Mouse (Mus musculus): Measurements from ENCODE around the gene Ptprn2. TPM values are rescaled to one million over a fixed set of nuclear protein-coding genes. Genes with fewer than 3 reads are reported as not detected.

Ptprn2 gene
- total and polyA plus RNA-seq, 3 experiments: 0.22 TPM; not detected in 2

DNA sequence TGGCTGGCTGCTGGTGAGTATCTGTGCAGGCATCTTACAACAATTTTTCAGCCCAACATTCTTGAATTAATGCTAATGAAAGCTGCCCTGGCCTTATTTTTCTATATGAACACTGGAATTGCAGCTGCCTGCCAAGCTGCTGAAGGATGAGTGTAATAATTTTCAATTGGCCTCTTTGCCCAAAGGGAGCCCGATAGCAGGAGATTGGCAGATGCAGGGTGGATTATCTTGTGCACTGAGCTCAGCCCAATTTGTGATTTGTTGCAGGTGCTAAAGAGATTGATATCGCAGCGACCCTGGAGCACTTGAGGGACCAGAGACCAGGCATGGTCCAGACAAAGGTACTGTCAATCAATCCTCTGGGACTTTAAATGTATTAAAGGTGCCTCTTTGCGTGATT lies 783.8 kb downstream of the Ptprn2 start:
- ATAC-seq (ENCODE audit: extremely low read depth, insufficient number of reproducible peaks, low FRiP score, poor library complexity, severe bottlenecking): no peak
- TF ChIP-seq CTCF (IDR thresholded peaks at IDR 0.05; ENCODE audit: low read depth, low read length): no peak
- TF ChIP-seq POLR2AphosphoS5 (IDR thresholded peaks at IDR 0.05; ENCODE audit: insufficient replicate concordance, low read depth, low read length): no peak
- TF ChIP-seq GATA2 (IDR thresholded peaks at IDR 0.05; ENCODE audit: borderline replicate concordance, low read depth, low read length): no peak
- TF ChIP-seq GATA1 (IDR thresholded peaks at IDR 0.05; ENCODE audit: borderline replicate concordance, low read length): no peak
- no peak for TF ChIP-seq TAL1 (conservative IDR thresholded peaks at IDR 0.05; ENCODE audit: low read depth, low read length)
- DNase-seq (ENCODE audit: low spot score): no peak
- no peaks in the 10 kb centered on the region for H3K36me3 ChIP-seq (replicated peaks)
- H3K9me3 ChIP-seq (replicated peaks): peaks cover 69% of the 10 kb centered on the region
- H3K4me1 ChIP-seq (ENCODE audit: insufficient read depth, low read depth, low read length): no peaks in the 10 kb centered on the region
- H3K4me3 ChIP-seq (ENCODE audit: low read depth, low read length): no peak overlapping the region
- H3K27me3 ChIP-seq (ENCODE audit: insufficient read depth, low read length): no peaks in the 10 kb centered on the region

- no peaks in the 10 kb centered on the region for H3K4me1 ChIP-seq (ENCODE audit: insufficient read depth, low read depth, low read length)
- DNase-seq (ENCODE audit: low spot score) (no peak), ATAC-seq (ENCODE audit: extremely low read depth, insufficient number of reproducible peaks, low FRiP score, poor library complexity, severe bottlenecking) (no peak)
- H3K9me3 ChIP-seq (replicated peaks): peaks cover 77% of the 10 kb centered on the region
- H3K4me3 ChIP-seq (ENCODE audit: low read depth, low read length): no peak overlapping the region
- TF ChIP-seq GATA2 (IDR thresholded peaks at IDR 0.05; ENCODE audit: borderline replicate concordance, low read depth, low read length): no peak
- H3K36me3 ChIP-seq (replicated peaks): no peaks in the 10 kb centered on the region
- no peaks in the 10 kb centered on the region for H3K27me3 ChIP-seq (ENCODE audit: insufficient read depth, low read length)
Measured at GRCm38 (mm10) chr12:117270199-117270598, 784.7 kb downstream of the Ptprn2 start.

- peaks cover 82% of the 10 kb centered on the region for H3K9me3 ChIP-seq (replicated peaks)
- H3K27me3 ChIP-seq (ENCODE audit: insufficient read depth, low read length): no peaks in the 10 kb centered on the region
- DNase-seq (ENCODE audit: low spot score): no peak
- ATAC-seq (ENCODE audit: extremely low read depth, insufficient number of reproducible peaks, low FRiP score, poor library complexity, severe bottlenecking): no peak
- H3K36me3 ChIP-seq (replicated peaks): no peaks in the 10 kb centered on the region
- no peaks in the 10 kb centered on the region for H3K4me1 ChIP-seq (ENCODE audit: insufficient read depth, low read depth, low read length)
- H3K4me3 ChIP-seq (ENCODE audit: low read depth, low read length): no peak overlapping the region
- no peak for TF ChIP-seq GATA2 (IDR thresholded peaks at IDR 0.05; ENCODE audit: borderline replicate concordance, low read depth, low read length)
- TF ChIP-seq GATA1 (IDR thresholded peaks at IDR 0.05; ENCODE audit: borderline replicate concordance, low read length): no peak
- TF ChIP-seq POLR2AphosphoS5 (IDR thresholded peaks at IDR 0.05; ENCODE audit: insufficient replicate concordance, low read depth, low read length): no peak
- TF ChIP-seq TAL1 (conservative IDR thresholded peaks at IDR 0.05; ENCODE audit: low read depth, low read length): no peak
- no peak for TF ChIP-seq CTCF (IDR thresholded peaks at IDR 0.05; ENCODE audit: low read depth, low read length)
Measured at GRCm38 (mm10) chr12:117273166-117273565, 787.6 kb downstream of the Ptprn2 start.

- DNase-seq (ENCODE audit: low spot score): no peak
- no peak for ATAC-seq (ENCODE audit: extremely low read depth, insufficient number of reproducible peaks, low FRiP score, poor library complexity, severe bottlenecking)
Measured at GRCm38 (mm10) chr12:117274576-117274975, 789.1 kb downstream of the Ptprn2 start.

DNA sequence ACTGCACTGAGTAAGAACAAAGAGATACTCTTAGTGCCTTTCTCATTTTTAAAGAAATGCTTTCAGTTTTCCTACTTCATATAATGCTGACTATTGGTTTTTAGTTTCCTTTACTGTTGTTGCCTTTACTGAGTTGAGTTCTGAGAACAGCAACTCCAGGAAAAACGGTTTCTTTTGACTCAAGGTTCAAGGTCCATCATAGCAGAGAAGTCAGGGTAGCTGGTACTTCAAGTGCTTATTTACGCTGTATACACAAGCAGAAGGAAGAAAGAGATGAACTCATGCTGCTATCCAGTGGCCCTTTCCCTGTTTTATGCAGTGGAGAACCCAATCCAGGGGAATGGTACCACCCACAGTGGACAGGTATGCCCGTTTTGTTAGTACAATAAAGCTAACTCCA lies 795.3 kb downstream of the Ptprn2 start:
- no peaks in the 10 kb centered on the region for H3K36me3 ChIP-seq (replicated peaks)
- no peaks in the 10 kb centered on the region for H3K4me1 ChIP-seq (ENCODE audit: insufficient read depth, low read depth, low read length)
- no peak for ATAC-seq (ENCODE audit: extremely low read depth, insufficient number of reproducible peaks, low FRiP score, poor library complexity, severe bottlenecking)
- H3K27me3 ChIP-seq (ENCODE audit: insufficient read depth, low read length): no peaks in the 10 kb centered on the region
- H3K4me3 ChIP-seq (ENCODE audit: low read depth, low read length): no peak overlapping the region
- no peak for DNase-seq (ENCODE audit: low spot score)
- peaks cover 60% of the 10 kb centered on the region for H3K9me3 ChIP-seq (replicated peaks)
- TF ChIP-seq CTCF (IDR thresholded peaks at IDR 0.05; ENCODE audit: low read depth, low read length): no peak
- no peak for TF ChIP-seq GATA2 (IDR thresholded peaks at IDR 0.05; ENCODE audit: borderline replicate concordance, low read depth, low read length)
- no peak for TF ChIP-seq TAL1 (conservative IDR thresholded peaks at IDR 0.05; ENCODE audit: low read depth, low read length)
- no peak for TF ChIP-seq POLR2AphosphoS5 (IDR thresholded peaks at IDR 0.05; ENCODE audit: insufficient replicate concordance, low read depth, low read length)
- no peak for TF ChIP-seq GATA1 (IDR thresholded peaks at IDR 0.05; ENCODE audit: borderline replicate concordance, low read length)

More at GRCm38 (mm10) chr12:117274576-117274975, 789.1 kb downstream of the Ptprn2 start:
- no peaks in the 10 kb centered on the region for H3K27me3 ChIP-seq (ENCODE audit: insufficient read depth, low read length)
- no peaks in the 10 kb centered on the region for H3K36me3 ChIP-seq (replicated peaks)
- peaks cover 78% of the 10 kb centered on the region for H3K9me3 ChIP-seq (replicated peaks)
- H3K4me1 ChIP-seq (ENCODE audit: insufficient read depth, low read depth, low read length): no peaks in the 10 kb centered on the region
- no peak overlapping the region for H3K4me3 ChIP-seq (ENCODE audit: low read depth, low read length)
- TF ChIP-seq CTCF (IDR thresholded peaks at IDR 0.05; ENCODE audit: low read depth, low read length) (no peak), POLR2AphosphoS5 (IDR thresholded peaks at IDR 0.05; ENCODE audit: insufficient replicate concordance, low read depth, low read length) (no peak), GATA1 (IDR thresholded peaks at IDR 0.05; ENCODE audit: borderline replicate concordance, low read length) (no peak), GATA2 (IDR thresholded peaks at IDR 0.05; ENCODE audit: borderline replicate concordance, low read depth, low read length) (no peak), TAL1 (conservative IDR thresholded peaks at IDR 0.05; ENCODE audit: low read depth, low read length) (no peak)

DNA sequence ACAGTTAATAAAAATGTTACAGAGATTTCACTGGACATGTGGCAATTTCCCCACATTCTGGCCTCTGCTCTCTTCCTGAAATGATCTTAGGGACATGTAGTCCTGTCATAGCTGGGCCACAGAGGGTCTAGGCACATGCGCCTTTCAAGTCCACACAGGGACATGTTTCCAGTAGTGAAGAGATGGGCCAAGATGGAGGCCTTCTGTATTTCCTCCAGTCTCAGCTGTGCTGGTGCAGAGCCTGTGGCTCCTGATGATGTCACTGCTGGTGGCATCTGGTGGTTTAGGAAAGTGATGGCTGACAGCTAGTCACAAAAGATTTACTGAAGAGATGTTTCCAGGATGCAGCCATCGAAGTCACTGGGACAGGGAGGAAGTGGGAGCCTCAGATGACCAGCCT lies 797.1 kb downstream of the Ptprn2 start:
- no peak overlapping the region for H3K4me3 ChIP-seq (ENCODE audit: low read depth, low read length)
- no peak for DNase-seq (ENCODE audit: low spot score)
- no peaks in the 10 kb centered on the region for H3K36me3 ChIP-seq (replicated peaks)
- TF ChIP-seq TAL1 (conservative IDR thresholded peaks at IDR 0.05; ENCODE audit: low read depth, low read length) (no peak), GATA1 (IDR thresholded peaks at IDR 0.05; ENCODE audit: borderline replicate concordance, low read length) (no peak), GATA2 (IDR thresholded peaks at IDR 0.05; ENCODE audit: borderline replicate concordance, low read depth, low read length) (no peak), CTCF (IDR thresholded peaks at IDR 0.05; ENCODE audit: low read depth, low read length) (no peak), POLR2AphosphoS5 (IDR thresholded peaks at IDR 0.05; ENCODE audit: insufficient replicate concordance, low read depth, low read length) (no peak)
- no peak for ATAC-seq (ENCODE audit: extremely low read depth, insufficient number of reproducible peaks, low FRiP score, poor library complexity, severe bottlenecking)
- H3K9me3 ChIP-seq (replicated peaks): peaks cover 52% of the 10 kb centered on the region
- H3K4me1 ChIP-seq (ENCODE audit: insufficient read depth, low read depth, low read length): no peaks in the 10 kb centered on the region
- no peaks in the 10 kb centered on the region for H3K27me3 ChIP-seq (ENCODE audit: insufficient read depth, low read length)

DNA sequence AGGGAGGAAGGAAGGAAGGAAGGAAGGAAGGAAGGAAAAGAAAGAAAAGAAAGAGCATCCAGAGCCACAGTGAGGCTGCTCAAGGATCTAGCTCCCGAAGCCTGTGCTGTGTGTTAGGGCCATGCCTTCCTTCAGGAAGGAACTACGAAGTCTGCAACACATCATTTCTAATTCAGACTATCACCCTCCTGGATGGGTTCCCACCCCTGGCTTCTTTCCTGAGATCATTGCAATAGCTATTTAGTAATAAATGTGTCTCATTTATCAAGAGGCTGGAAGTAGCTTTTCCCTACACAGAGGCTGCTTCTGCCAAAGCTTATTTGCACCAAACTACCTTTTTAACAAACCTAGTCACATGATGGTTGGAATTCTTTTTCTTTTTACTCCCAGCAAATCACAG lies 801.9 kb downstream of the Ptprn2 start:
- TF ChIP-seq CTCF (IDR thresholded peaks at IDR 0.05; ENCODE audit: low read depth, low read length) (no peak), GATA1 (IDR thresholded peaks at IDR 0.05; ENCODE audit: borderline replicate concordance, low read length) (no peak), GATA2 (IDR thresholded peaks at IDR 0.05; ENCODE audit: borderline replicate concordance, low read depth, low read length) (no peak), POLR2AphosphoS5 (IDR thresholded peaks at IDR 0.05; ENCODE audit: insufficient replicate concordance, low read depth, low read length) (no peak), TAL1 (conservative IDR thresholded peaks at IDR 0.05; ENCODE audit: low read depth, low read length) (no peak)
- Histone ChIP-seq H3K4me1 (ENCODE audit: insufficient read depth, low read depth, low read length) (no peaks in the 10 kb centered on the region), H3K4me3 (ENCODE audit: low read depth, low read length) (no peak overlapping the region), H3K27me3 (ENCODE audit: insufficient read depth, low read length) (no peaks in the 10 kb centered on the region), H3K9me3 (replicated peaks) (peaks cover 67% of the 10 kb centered on the region), H3K36me3 (replicated peaks) (no peaks in the 10 kb centered on the region)
- DNase-seq (ENCODE audit: low spot score): no peak
- no peak for ATAC-seq (ENCODE audit: extremely low read depth, insufficient number of reproducible peaks, low FRiP score, poor library complexity, severe bottlenecking)
